Mouse (Mus musculus): Measurements from ENCODE around the gene Tpgs1. TPM values are rescaled to one million over a fixed set of nuclear protein-coding genes. Genes with fewer than 3 reads are reported as not detected.

The Tpgs1 gene
- total RNA-seq (2021), result 10 to 100 TPM; 69.6 to 72.6 TPM

DNA sequence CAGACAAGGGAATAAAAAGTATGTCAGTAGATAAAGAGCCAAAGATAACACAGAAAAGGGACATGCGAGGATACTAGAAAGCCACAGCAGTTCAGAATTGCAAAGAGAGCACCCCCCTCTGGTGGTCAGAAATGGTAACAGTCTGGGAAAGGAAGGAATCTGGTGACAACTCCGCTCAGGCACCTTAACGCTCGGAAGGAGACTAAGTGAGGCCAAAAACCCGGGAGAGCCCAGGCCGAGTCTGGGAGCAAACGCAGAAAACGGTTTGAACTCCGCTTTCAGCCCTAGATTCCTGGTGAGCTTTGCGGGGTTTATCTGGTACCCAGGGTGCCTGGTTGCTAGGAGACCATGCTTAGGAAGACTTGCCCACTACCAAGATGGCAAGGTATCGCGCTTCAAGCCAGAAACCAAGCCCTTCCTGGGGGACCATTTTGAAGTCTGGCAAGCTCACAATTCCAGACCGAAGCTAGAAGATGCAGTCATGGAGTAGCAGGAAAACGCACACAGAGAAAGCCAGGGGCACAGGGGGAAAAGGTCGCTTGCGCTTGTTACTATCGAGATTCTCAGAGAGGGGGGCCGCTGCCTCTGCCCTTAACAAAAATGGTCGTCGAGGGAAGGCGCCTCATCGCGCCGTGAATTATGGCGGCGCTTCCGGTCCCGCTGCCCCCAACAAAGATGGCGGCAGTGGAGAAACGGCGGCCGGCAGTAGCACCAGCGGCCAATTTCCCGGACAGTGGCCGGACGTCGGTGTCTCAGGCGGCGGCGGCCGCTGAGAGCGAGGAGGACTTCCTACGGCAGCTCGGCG is at the start of gene Tpgs1:
TSS of gene Tpgs1 (plus strand) at position 599 of the 805 bp plus-strand sequence.
- intact Hi-C loops (cut with DNase I), result loop anchor here (2.0 kb wide), 1 partner anchor 74 kb away; no protein-coding TSS in a partner anchor

DNA sequence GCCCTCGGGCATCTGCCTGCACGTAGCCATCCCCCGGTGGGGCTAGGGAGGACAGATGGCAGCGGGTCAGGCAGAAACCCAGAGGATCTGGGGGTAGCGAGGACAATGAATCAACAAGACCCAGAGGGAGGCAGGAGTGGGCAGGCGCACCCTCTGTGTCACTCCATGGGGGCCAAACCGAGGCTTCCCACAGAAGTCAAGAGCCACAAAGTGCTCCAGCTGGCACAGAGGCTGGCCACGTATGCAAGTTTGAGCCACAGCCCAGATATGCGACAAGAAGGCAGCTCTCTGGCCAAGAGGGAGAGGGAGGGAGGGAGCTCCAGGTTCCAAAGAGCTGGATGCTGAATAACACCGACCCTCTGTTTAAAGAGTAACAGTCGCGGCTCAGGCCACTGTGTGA is 45.2 kb upstream of the Tpgs1 start:
- intact Hi-C loops (cut with DNase I), result no loop called here

More for the DNA sequence above, at the start of gene Tpgs1:
- peak; percentile 90 to 92 for DNase-seq (ENCODE audit: extremely low spot score in 1 of 2, low spot score in 2 of 2)

DNA sequence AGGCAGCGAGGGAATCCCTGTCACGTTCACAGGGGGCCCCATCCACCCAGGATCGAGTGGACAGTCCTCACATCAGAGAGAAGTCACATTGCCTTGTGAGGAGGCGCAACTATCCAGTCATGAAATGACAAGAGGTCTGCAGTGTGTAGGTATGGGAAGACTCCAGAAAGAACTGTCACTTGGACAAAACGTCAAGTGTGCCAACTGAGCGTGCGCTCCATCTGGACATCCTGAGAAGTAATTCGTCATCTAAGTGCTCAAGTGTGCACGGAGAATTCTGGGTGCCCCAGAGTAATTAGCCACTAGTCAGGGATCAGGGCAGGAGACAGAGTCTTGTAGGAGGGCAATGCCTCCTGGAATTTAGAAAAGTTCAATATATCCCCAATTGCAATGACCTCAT is 43.8 kb upstream of the Tpgs1 start:
- intact Hi-C loops (cut with DNase I), result no loop called here
- DNase-seq (ENCODE audit: extremely low spot score in 1 of 2, low spot score in 2 of 2), result no peak

More for the DNA sequence above, 45.2 kb upstream of the Tpgs1 start:
- no peak for DNase-seq (ENCODE audit: extremely low spot score in 1 of 2, low spot score in 2 of 2)

DNA sequence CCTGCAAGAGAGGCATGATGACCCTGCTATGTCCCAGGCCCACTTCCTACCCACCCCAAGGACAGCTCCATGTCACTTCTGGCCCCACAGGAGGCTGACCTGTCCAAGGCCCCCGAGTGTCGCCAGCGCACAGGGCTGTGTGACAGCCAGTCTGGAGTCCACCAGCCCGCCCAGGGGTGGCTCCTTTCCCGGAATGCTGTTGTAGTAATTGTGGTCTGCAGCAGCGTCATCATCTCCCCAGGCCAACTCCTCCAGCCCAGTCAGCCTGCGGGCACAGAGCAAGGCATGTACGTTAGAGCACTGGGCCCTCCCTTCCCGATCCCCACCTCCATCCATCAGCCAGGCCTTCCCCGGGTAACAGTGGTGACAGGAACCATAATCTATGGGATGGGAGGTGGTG is 43.0 kb upstream of the Tpgs1 start:
- intact Hi-C loops (cut with DNase I), result no loop called here
- DNase-seq (ENCODE audit: extremely low spot score in 1 of 2, low spot score in 2 of 2), result no peak

DNA sequence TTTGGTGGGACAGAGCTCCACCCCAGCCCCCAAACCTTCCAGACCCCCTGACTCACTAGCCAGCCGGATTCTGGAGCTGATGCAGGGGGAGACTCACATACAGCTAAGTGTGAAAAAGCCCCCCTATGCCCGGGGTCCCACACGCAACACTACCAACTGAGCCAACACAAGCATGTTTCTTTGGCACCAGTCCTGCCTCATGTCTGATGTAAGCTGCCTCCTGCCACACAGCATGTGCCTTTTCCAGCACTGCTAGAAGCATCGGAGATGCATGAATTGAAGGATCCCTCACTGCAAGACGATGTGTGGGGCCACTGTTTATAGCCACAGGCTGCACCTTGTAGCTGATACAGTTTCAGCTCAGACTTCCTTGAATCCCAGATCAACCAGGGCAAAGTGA is 40.8 kb upstream of the Tpgs1 start:
- intact Hi-C loops (cut with DNase I), result no loop called here
- no peak for DNase-seq (ENCODE audit: extremely low spot score in 1 of 2, low spot score in 2 of 2)

DNA sequence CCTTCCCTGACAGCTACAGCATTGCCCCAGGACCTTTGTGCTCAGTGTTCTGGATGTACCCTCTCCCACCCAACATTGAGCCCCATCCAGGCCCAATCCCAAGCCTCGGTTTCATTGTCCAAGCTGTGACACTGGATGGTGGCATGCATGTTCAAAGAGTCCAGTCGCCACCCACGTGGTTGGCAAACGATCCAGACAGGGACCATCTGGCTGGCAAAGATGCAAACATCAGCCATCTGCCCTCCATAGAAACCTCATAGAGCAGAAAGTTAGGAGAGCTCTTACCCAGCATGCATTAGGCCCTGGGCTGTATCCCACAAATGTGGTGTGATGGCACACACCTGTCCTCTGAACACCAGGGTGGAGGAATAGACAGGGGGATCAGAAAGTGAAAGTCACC is 37.7 kb upstream of the Tpgs1 start:
- intact Hi-C loops (cut with DNase I), result no loop called here
- DNase-seq (ENCODE audit: extremely low spot score in 1 of 2, low spot score in 2 of 2), result peak in 1 of 2 experiments; percentile 67

DNA sequence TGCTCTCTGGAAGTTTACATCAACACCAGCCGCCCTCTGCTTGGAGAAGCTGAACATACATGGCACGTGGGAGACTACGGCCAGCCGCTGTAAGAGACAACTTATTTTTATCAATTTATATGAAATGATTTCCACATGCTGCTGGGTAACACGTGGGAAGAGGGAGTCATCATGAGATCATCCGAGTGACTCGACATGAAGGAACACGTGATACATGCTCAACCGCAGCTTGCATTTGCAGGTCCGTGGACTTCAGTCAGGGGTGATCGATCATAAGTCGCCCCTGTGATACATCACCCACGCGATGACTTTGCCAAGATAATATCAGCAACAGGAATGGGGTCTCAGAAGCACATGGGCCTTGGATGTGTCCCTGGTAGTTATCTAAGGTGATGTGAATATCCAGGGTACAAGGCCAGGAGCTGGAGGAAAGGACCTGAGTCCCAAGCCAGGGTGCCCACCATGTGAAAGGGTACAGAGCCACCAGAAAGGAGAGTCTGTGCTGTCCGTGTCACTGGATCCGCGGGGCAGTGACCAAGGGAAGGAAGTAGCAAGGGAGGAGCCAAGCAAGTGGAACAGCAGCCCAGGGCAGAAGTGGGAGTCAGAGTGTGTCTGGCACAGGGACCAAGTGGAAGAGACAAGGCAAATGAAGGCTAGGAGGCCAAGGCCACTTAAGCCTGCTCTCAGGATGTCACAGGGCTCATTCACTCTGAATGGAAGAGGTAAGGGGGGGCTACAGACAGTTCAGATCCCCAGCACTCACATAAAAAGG is 36.0 kb upstream of the Tpgs1 start:
- DNase-seq (ENCODE audit: extremely low spot score in 1 of 2, low spot score in 2 of 2), result no peak
- intact Hi-C loops (cut with DNase I), result no loop called here

DNA sequence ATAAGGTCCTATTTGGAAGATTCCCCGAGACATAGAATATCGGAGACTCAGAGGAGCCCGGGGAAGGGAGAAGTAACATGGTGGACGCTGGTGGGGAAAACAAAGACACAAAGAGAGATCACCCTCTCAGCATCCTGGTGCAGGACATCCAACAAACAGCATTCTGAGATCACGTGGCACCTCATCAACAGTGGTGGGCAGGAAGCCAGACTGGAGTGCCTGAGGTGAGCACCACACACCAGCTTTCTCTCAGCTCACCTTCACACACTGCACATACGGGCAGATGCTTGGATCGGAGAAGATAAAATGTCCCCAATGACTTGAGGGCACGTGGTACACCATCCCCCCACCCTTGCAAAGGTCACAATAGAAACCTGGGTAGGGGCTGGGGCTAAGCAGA is 32.9 kb upstream of the Tpgs1 start:
- intact Hi-C loops (cut with DNase I), result no loop called here
- no peak for DNase-seq (ENCODE audit: extremely low spot score in 1 of 2, low spot score in 2 of 2)

DNA sequence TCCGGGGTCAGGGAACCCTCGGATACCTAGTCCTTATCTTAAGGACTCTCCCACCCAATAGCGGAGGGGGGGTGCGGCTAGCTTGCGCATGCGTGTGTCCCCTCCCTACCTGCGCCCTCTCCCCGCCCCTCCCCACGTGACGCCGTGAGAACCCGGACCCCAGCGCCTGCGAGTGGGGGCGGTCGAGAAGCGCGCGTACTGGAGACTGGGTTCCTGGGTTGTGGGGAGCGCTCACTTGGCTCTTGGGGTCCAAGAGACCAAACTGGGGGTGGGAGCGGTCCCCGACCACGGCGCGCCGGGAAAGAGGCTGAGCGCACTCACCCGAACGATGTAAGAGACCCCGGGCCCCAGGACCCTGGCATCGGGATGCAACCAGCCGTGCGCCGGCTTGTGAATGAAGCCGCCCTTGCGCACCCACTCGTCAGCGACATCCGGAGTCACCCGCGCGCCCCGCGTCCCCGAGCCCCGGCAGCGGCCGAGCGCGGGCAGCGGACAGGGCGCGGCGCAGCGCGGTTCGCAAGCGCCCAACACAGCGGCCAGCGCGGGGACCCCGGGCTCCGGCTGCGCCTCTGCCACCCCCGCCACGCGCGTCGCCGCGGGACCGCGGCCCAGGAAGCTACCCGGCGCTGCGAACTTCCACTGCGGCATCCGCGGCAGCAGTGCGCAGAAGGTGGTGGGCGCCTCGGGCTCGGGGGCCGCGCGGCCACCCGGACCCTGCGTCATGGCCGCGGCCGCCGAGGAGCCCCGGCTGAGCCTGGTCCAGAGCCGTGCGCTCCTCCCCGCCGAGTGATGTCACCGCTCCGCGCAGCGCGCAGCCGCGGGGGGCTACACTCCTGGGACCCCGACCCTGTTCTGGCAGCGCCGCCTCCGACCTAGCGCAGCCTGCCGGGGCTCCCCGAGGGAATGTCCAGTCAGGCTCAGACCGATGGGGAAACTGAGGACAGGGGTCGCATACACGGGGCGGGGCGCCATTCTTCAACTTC is 31.8 kb upstream of the Tpgs1 start, which contains the start of gene Shc2:
TSS of gene Shc2 (minus strand) at position 791 of the 983 bp plus-strand sequence.
- intact Hi-C loops (cut with DNase I), result no loop called here
- DNase-seq (ENCODE audit: extremely low spot score in 1 of 2, low spot score in 2 of 2), result peak; percentile 79 to 90

DNA sequence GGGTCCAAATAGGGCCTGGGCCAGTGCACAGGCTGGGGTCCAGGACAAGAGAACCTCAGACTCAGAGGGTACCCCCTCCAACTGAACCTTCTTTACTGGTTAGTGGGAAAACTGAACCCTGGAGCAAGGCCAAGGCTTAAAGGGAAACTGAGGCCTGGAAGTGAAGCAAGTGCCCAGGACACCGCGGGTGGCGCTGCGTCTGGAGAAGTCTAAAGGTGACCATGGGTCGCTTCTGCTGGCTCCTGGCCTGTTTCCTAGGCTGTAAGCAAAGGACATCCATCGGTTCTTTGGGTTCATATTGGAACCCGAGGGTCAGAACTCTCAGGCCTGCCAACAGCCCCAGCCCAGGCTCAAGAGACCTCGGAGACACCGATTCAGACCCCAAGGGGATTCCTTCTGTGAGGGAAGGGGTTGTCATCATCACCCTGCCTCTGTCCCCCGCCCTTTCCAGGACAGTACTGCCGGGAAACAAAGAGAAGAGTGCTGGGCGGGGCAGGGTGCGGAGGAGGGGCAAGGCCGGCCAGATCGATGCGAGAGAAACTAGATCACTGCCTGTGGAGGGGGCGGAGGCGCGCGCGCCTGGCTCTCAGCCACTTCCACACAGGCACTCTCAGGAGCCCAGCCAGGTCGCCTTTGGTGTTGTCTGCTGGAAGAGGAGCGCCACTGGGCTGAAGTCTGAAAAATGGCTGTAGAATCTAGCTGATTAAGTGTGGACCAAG is 30.5 kb upstream of the Tpgs1 start:
- intact Hi-C loops (cut with DNase I), result no loop called here
- peak in 1 of 2 experiments; percentile 76 for DNase-seq (ENCODE audit: extremely low spot score in 1 of 2, low spot score in 2 of 2)

DNA sequence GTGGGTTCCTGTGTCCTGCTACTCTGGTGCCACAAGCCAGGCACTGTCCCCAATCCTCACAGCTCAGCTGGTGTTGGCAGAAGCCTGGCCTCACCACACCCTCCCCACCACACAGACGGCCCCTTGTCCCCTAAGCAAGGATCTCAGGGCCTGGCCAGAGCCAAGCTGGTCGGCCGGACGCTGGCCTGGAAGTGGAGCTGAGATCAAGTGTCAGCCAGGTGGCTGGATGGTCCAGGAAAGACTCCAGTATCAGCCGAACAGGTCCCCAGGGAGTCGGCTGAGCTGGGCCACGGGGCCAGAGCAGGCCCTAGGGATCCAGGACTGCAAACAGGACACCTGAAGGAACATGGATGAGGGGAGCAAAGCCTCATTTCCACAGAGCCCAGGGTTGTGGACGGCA is 23.5 kb upstream of the Tpgs1 start, which contains the start of gene Odf3l2:
TSS of gene Odf3l2 (minus strand) at position 28 of the 400 bp plus-strand sequence.
- DNase-seq (ENCODE audit: extremely low spot score in 1 of 2, low spot score in 2 of 2), result no peak
- intact Hi-C loops (cut with DNase I), result no loop called here

DNA sequence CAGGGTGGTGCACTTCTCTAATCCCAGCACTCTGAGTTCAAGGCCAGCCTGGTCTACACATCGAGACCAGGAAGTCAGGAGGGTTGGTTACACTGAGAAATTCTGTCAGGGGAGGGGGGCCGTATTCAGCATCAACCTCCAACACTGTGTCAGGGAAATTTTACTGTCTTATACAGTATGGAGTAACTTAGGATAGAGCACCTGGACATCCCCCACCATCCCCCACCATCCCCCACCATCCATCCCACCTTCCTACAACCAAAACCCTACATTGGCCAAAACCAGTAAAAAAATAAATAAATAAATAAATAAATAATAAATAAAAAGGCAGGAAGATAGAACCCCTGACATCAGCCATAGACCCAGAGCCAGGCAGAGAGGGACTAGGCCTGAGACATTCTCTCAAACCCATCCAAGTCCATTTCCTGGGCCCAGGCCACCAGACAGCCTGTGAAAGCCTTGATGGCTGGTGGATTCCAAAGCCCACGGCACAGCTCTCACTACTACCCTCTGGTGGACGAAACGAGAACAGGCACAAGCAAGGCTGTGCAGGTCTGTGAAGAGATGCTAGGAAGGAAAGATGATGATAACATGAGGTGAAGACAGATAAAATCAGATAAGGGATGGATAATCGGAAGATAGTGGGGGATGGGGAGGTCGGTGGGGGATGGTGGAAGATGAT is 20.0 kb upstream of the Tpgs1 start:
- peak; percentile 66 to 78 for DNase-seq (ENCODE audit: extremely low spot score in 1 of 2, low spot score in 2 of 2)

DNA sequence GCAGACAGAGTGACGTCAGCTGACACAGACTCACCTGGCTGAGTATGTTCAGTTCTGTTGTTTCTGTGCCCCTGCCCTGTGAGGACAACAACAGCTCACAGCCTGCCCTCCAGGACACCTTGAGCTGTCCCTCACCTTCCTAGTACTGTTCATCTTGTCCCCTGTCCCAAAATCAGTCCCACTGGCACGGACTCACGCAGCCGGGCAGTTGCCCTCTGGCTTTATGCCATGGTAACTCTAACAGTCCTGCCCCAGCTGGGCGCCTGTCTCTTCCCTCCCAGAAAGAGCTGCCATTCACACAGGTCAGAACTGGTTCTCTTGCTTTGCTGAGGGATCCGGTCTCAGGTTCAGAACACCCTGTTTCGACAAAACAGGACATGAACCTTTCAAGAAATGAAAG is 16.4 kb upstream of the Tpgs1 start:
- DNase-seq (ENCODE audit: extremely low spot score in 1 of 2, low spot score in 2 of 2), result no peak
- intact Hi-C loops (cut with DNase I), result no loop called here

More for the DNA sequence above, 20.0 kb upstream of the Tpgs1 start:
- intact Hi-C loops (cut with DNase I), result loop anchor here (2.0 kb wide), 1 partner anchor 54 kb away; no protein-coding TSS in a partner anchor

DNA sequence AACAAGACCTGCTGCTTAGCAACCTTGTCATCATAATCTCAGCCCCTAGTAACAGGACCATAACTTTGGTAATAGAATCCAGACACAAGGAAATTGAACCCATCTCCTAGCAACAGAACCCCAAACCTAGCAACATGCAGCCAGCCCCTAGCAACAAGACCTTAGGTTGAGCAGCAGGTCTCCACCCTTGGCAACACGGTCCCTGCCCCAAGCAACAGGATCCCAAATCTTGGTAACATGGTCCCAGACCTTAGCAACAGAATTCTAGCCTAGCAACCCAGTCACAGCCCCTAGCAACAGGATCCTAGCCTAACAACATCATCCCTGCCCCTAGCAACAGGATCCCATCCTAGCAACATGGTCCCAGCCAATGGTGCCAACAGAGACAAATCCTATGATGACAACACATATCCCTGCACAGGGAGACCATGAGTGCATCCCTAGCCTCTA is 14.2 kb upstream of the Tpgs1 start:
- peak in 1 of 2 experiments; percentile 71 for DNase-seq (ENCODE audit: extremely low spot score in 1 of 2, low spot score in 2 of 2)
- intact Hi-C loops (cut with DNase I), result no loop called here

DNA sequence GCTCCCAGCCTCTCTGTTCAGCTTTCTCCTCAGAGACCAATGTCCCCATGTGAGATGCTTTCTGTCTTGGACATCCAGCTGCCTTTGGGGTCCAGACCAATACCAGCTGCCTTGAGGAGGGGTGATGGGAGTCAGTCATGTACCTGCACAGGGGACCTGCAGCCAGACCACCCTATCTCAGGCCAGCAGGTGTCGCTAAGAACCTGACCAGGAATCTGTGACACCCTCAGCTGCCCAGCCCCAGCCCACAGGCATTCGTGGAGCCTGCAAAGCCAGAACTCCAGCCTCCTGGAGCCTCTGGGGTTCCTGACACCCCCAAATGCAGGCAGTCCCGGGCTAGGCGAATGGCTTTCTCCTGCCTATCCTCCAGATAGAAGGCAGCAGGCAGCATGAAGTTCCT is 10.3 kb upstream of the Tpgs1 start:
- peak in 1 of 2 experiments; percentile 63 for DNase-seq (ENCODE audit: extremely low spot score in 1 of 2, low spot score in 2 of 2)
- intact Hi-C loops (cut with DNase I), result no loop called here

DNA sequence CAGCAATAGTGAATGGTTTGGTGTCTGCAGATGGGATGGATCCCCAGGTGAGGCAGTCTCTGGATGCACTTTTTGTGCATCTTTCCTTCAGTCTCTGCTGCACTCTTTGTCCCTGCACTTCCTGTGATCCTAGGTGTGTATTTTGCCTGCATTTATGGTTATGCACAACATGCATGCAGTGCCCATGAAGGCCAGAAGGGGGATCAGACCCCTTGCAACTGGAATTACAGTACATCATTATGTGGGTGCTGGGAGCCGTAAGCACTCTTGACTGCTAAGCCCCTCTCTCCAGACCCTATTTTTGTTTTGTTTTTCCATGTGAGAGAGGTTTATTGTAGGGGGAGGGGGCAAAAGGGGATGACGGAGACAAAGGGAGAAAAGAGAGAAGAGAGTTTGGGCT is 8.9 kb upstream of the Tpgs1 start:
- intact Hi-C loops (cut with DNase I), result no loop called here
- no peak for DNase-seq (ENCODE audit: extremely low spot score in 1 of 2, low spot score in 2 of 2)

DNA sequence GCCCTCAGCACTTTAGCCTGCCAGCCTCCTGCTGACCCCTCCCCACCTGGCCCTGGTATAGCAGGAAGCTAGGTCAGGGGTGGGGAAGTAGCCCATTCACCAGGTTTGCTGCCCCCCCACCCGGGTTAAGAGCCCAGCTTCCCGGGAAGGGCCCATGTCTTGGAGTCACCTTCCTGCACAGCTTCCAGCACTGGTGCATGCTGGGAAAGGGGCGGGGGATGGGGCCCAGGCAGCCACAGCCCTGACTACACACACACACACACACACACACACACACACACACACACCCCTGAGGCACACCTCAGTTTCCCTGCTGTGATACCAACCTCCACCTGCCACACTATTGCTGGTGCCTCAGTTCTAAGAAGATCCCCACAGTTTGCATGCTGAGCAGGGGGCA is 7.3 kb upstream of the Tpgs1 start:
- intact Hi-C loops (cut with DNase I), result no loop called here

More for the DNA sequence above, 7.3 kb upstream of the Tpgs1 start:
- no peak for DNase-seq (ENCODE audit: extremely low spot score in 1 of 2, low spot score in 2 of 2)
